Mouse (Mus musculus): Measurements from ENCODE around the gene Ckap4. TPM values are rescaled to one million over a fixed set of nuclear protein-coding genes. Genes with fewer than 3 reads are reported as not detected.
A peak's percentile ranks its signal among the peaks of the same experiment; 100 is the strongest.
"Not testable (repeated sequence)": the region's sequence is repeated elsewhere in the genome, so short reads cannot be mapped to it uniquely, and the experiment has no call there.

Gene Ckap4
- total RNA-seq, 2 experiments from 2014 or later = 21.6 to 22.8 TPM

GRCm38 (mm10) chr10:84526488-84526887, 7.4 kb downstream of the Ckap4 start:
- Histone ChIP-seq H3K27ac (no peak overlapping the region), H3K4me3 (no peak overlapping the region)
- no peak for TF ChIP-seq CTCF (IDR thresholded peaks at IDR 0.05)
- DNase-seq (ENCODE audit: extremely low spot score in 1 of 2, low spot score in 2 of 2) = no peak
- intact Hi-C loops (cut with DNase I) = no loop called here

GRCm38 (mm10) chr10:84523682-84524081, 10.2 kb downstream of the Ckap4 start:
- TF ChIP-seq CTCF (IDR thresholded peaks at IDR 0.05) = peak; percentile 42
- no peak overlapping the region for H3K4me3 ChIP-seq
- intact Hi-C loops (cut with DNase I) = no loop called here
- no peak overlapping the region for H3K27ac ChIP-seq
- DNase-seq (ENCODE audit: extremely low spot score in 1 of 2, low spot score in 2 of 2) = no peak

- TF ChIP-seq CTCF (IDR thresholded peaks at IDR 0.05) = no peak
- DNase-seq (ENCODE audit: extremely low spot score in 1 of 2, low spot score in 2 of 2) = no peak
- intact Hi-C loops (cut with DNase I) = loop anchor here (5.0 kb wide), 2 partner anchors 61 to 531 kb away; partner anchors contain the start of gene Tcp11l2
- H3K27ac ChIP-seq = no peak overlapping the region
- H3K4me3 ChIP-seq = no peak overlapping the region
Observed at GRCm38 (mm10) chr10:84516414-84516927, 17.4 kb downstream of the Ckap4 start.

DNA sequence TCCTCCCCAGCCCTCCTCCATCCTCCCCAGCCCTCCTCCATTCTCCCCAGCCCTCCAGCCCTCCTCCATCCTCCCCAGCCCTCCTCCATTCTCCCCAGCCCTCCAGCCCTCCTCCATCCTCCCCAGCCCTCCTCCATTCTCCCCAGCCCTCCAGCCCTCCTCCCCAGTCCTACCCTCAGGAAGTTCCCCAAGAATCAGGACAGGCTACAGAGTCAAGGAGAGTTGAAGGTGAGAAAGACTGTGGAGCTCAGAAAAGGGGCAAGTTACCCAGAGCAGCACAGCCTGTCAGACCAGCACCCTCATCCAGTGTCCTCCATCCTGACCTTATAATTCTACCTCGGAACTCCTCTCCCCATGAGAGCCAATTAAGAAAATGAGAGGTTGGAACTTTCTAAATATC, 17.9 kb downstream of the Ckap4 start:
- intact Hi-C loops (cut with DNase I) = loop anchor here (1.0 to 5.0 kb wide), 4 partner anchors 61 to 697 kb away; partner anchors contain the start of genes Polr3b and Tcp11l2
- DNase-seq (ENCODE audit: extremely low spot score in 1 of 2, low spot score in 2 of 2); H3K4me3 ChIP-seq; H3K27ac ChIP-seq: not testable (repeated sequence)

DNA sequence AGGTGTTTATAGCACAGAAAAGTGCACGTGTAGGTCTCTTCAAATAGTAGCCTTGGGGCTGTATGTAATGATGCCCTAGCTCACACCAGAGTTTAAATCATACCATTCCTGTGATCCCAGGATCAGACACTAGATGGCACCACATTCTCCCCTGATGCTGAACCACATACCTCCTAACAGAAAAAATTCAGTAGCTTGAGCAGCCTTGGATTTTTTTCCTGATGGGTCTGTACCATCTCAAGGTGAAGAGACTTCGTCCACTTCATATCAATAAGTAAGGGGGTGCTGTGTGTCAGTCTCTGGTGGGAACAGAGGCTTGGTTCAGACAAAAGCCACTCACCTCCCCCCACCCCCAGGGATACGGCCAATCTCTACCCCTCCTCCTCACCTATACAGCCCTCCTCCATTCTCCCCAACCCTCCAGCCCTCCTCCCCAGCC, 18.3 kb downstream of the Ckap4 start:
- intact Hi-C loops (cut with DNase I) = loop anchor here (1.0 to 5.0 kb wide), 4 partner anchors 62 to 696 kb away; partner anchors contain the start of genes Polr3b and Tcp11l2
- peak; percentile 79 for TF ChIP-seq CTCF (IDR thresholded peaks at IDR 0.05)
- Histone ChIP-seq H3K4me3 (no peak overlapping the region), H3K27ac (no peak overlapping the region)
- DNase-seq (ENCODE audit: extremely low spot score in 1 of 2, low spot score in 2 of 2) = peak; percentile 65 to 70

GRCm38 (mm10) chr10:84514038-84514578, 19.8 kb downstream of the Ckap4 start:
- TF ChIP-seq CTCF (IDR thresholded peaks at IDR 0.05) = peak; percentile 88
- Histone ChIP-seq H3K27ac (no peak overlapping the region), H3K4me3 (no peak overlapping the region)
- DNase-seq (ENCODE audit: extremely low spot score in 1 of 2, low spot score in 2 of 2) = peak; percentile 54 to 61
- intact Hi-C loops (cut with DNase I) = loop anchor here (2.0 kb wide), 1 partner anchor 109 kb away; the partner anchor contains the start of gene Polr3b

DNA sequence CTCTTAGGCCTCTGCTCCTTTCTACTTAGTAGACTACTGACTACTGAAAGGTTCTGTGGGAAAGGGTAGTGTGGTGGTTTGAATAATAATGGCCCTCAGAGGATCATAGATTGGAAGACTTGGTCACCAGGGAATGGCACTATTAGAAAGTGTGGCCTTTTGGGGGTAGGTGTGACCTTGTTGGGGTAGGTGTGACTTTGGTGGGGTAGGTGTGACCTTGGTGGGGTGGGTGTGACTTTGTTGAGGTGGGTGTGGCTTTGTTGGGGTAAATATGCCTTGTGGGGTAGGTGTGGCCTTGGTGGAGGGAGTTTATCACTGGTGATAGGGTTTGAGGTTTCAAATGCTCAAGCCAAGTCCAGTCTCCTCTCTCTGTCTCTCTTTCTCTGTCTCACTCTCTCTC, 21.1 kb downstream of the Ckap4 start:
- no peak for DNase-seq (ENCODE audit: extremely low spot score in 1 of 2, low spot score in 2 of 2)
- intact Hi-C loops (cut with DNase I) = no loop called here
- Histone ChIP-seq H3K27ac (no peak overlapping the region), H3K4me3 (no peak overlapping the region)
- TF ChIP-seq CTCF (IDR thresholded peaks at IDR 0.05) = no peak

GRCm38 (mm10) chr10:84508603-84509002, 25.3 kb downstream of the Ckap4 start:
- TF ChIP-seq CTCF (IDR thresholded peaks at IDR 0.05) = no peak
- no peak overlapping the region for H3K27ac ChIP-seq
- intact Hi-C loops (cut with DNase I) = no loop called here
- no peak for DNase-seq (ENCODE audit: extremely low spot score in 1 of 2, low spot score in 2 of 2)
- no peak overlapping the region for H3K4me3 ChIP-seq

GRCm38 (mm10) chr10:84498867-84499266, 35.0 kb downstream of the Ckap4 start:
- DNase-seq (ENCODE audit: extremely low spot score in 1 of 2, low spot score in 2 of 2) = no peak
- no peak overlapping the region for H3K27ac ChIP-seq
- TF ChIP-seq CTCF (IDR thresholded peaks at IDR 0.05) = no peak
- intact Hi-C loops (cut with DNase I) = no loop called here
- H3K4me3 ChIP-seq = no peak overlapping the region

DNA sequence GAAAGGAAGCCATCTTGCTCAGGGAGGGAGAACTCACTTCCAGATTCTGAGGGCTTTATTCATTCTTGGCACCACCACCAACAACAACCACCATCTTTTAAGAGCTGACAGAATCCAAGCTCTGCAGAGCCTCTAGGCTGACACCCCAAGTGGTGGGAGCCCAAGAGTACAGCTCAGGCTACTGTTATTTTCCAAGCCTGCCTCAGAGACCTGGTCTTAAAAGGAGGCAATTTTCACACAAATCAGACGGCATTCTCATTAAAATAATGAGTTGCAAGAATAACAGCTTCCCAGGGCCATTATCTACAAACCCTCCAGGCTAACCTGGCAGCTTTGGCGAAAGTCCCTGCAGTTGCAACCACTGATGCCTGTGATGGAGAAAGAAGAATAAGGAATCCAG, 37.1 kb downstream of the Ckap4 start:
- DNase-seq (ENCODE audit: extremely low spot score in 1 of 2, low spot score in 2 of 2) = no peak
- Histone ChIP-seq H3K4me3 (no peak overlapping the region), H3K27ac (no peak overlapping the region)
- intact Hi-C loops (cut with DNase I) = no loop called here
- no peak for TF ChIP-seq CTCF (IDR thresholded peaks at IDR 0.05)

DNA sequence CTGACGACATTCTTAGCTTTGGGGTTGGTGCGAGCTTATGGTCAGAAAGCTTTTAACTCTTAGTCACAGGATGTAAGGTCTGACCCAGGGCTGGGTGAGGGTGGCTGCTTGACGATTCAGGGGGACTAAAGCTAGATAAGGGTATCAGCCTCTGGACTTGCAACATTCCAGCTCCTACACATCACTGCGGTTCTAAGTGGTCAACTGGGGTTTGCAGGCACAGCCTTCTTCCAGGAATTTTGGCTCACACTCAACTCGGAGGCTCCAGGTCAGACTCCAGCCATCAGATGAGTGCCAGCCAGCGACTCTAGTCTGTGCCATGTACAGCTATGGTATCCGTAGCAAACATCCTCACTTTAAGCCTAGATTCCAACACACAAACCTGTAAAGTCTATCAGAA, 39.4 kb downstream of the Ckap4 start:
- H3K4me3 ChIP-seq = no peak overlapping the region
- DNase-seq (ENCODE audit: extremely low spot score in 1 of 2, low spot score in 2 of 2) = no peak
- no peak for TF ChIP-seq CTCF (IDR thresholded peaks at IDR 0.05)
- H3K27ac ChIP-seq = no peak overlapping the region
- intact Hi-C loops (cut with DNase I) = no loop called here

GRCm38 (mm10) chr10:84490115-84490514, 43.7 kb downstream of the Ckap4 start:
- Histone ChIP-seq H3K27ac (no peak overlapping the region), H3K4me3 (no peak overlapping the region)
- intact Hi-C loops (cut with DNase I) = no loop called here
- DNase-seq (ENCODE audit: extremely low spot score in 1 of 2, low spot score in 2 of 2) = no peak
- no peak for TF ChIP-seq CTCF (IDR thresholded peaks at IDR 0.05)

DNA sequence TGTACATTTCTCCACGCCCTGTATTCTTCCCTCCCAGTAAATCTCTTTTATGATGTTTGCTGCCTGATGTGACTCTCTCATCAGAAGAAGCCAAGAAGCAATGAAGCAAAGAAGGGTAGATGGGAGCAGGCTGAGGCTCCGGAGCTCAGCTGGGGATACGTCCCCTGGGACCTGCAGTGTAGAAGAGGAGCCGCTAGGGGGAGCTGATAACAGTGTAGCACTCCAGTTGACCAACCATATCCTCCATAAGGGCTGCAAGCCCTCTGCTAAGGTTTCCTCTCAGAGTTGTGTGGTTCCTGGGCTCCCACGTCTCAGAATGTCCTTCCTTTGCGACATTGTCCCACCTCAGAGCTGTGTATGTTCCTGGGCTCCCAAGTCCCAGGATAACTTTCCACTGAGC, 45.5 kb downstream of the Ckap4 start:
- intact Hi-C loops (cut with DNase I) = loop anchor here (10.0 kb wide), 1 partner anchor 804 kb away; no protein-coding TSS in a partner anchor
- DNase-seq (ENCODE audit: extremely low spot score in 1 of 2, low spot score in 2 of 2) = peak; percentile 10 to 28
- H3K4me3 ChIP-seq = no peak overlapping the region
- peak; percentile 69 for TF ChIP-seq CTCF (IDR thresholded peaks at IDR 0.05)
- H3K27ac ChIP-seq = no peak overlapping the region

Data from left cerebral cortex, adult 2 months (tissue).